Mouse (Mus musculus): ENCODE measurements around the gene Lrp1.

Gene Lrp1

DNA sequence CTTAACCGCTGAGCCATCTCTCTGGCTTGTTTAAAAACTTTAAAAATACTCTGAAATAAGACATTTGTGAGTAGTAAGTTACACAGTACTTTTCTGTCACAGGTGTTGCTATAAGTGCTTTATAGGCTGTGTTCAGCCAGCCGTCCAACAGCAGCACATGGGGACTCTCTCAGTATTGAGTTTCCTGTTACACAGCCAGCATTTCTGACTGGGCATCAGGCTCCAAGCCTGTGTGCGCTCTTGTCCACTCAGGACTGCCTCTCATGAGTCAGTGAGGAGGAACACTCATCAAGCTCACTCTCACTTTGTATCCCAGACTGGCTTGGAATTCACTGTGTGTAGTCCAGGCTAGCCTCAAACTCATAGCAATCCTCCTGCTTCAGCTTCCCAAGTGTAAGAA is 124.8 kb downstream of the Lrp1 start:
- no peak for DNase-seq

DNA sequence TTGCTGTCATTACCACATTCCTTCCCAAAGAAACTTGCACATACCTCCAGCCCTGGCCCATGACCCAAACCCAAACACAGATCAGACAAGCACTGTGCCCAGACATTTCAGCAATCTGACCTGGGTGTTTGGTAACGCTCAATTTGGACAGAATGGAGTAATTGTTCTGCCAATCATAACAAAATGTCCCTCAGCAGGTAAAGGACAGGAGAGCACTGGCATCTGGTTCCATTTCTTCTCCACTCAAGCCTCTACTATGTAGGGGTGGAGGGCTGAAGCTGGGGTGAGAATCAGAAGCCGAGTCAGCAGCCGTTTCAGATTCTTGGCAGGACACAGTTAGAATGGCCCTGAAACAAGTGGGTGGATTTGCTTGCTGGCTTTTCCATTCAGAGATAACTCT is 128.8 kb downstream of the Lrp1 start:
- no peak for DNase-seq

DNA sequence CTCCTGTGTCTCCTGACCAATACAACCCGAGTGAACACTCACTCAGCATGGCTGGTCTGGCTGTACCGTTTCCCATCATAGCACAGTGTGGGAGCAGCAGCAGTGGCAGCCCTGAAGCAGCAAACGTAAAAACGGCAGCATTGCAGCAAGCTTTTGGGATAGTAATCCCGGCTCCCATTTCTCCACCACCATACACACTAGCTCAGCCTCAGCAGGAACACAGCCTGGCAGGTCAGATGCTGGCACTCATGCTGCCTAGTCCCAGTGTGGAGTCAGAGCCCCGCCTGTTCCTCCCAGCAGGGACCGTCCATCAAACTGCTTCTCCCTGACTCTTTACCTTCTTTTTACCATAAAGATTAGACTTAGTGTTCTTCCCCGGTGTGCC is 129.8 kb downstream of the Lrp1 start:
- no peak for DNase-seq

DNA sequence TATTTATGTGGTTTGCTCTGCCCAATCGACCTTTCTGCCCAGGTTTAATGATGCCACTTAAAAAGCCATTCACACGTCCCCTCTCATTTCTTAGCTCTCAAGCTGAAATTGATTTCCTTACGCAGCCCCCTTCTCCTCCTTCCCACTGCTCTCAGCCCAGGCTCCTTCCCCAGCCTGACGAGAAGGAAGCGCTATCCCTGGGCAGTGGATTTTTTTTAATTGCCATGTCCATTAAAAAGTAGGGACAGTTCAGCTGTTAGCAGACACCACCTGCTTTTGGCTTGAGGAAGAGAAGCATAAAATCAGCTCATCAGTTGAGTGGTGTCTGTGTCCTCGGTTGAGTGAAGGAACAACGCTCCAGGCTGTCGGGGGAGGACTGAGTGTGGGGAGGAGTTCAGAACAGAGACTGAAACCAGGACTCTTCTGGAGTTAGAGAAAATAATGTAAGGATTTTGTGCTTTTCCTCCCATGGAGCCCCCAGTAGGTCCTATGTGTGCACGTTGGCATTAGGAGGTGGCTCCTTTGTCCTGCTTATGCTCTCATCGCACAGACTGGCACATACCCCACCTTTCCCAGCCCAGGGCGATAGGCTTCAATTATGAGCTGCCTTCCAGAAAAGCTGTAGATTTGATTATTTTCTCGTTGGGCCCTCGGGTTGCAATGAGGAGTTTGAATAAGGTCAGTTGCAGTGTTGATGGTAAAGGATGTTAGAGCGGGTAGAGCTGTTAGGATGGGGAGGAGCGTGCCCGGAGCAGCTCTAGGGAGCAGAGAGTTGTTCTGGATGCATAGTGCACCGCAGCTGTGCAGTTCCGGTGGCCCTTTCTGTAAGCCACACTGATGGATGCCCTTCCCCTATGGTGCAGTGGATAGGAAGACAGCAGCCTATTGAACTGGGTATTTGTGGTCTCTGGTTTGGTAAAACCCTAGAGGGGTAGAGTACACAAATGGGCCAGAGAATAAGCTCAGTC is 130.5 kb downstream of the Lrp1 start:
- no peak for DNase-seq

DNA sequence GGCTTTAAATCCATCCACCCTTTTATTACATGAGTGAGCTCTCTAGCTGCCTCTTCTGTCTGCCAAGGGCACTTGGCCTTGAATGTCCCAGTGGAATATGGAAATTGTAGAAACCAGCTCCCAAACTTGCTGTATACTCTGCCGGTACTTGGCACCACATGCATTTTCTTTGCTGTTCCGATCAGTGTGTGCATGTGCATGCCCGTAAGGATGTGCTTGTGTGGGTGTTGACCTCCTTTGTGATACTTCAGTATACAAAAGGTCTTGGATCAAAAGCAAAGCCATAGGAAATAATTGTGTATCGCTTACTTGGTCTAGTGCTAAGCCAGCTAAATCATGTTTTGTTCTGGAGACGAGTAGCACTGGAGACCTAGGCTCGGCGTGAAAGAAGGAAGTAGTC is 132.1 kb downstream of the Lrp1 start:
- no peak for DNase-seq
